Mouse (Mus musculus): ENCODE results near the gene Ifi27l2a. TPM values are rescaled to one million over a fixed set of nuclear protein-coding genes. Genes with fewer than 3 reads are reported as not detected.

Gene Ifi27l2a
- total RNA-seq, 2 experiments from 2014 or later = 2.0 to 2.8 TPM

DNA sequence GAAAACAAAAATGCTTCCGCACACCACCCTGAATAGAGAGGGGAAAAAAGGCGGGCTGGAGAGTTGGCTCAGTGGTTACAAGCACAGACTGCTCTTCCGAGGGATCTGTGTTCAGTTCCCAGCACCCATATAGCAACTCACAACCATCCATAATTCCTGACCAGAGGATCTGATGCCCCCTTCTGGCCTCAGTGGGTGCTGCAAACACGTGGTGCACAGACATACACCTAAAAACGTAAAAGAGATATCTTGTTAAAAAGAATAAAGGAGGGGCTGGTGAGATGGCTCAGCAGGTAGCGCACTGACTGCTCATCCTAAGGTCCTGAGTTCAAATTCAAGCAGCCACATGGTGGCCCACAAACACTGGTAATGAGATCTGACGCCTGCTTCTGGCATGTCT, 16.8 kb downstream of the Ifi27l2a start:
- DNase-seq (ENCODE audit: low spot score in 2 of 2) = no peak

DNA sequence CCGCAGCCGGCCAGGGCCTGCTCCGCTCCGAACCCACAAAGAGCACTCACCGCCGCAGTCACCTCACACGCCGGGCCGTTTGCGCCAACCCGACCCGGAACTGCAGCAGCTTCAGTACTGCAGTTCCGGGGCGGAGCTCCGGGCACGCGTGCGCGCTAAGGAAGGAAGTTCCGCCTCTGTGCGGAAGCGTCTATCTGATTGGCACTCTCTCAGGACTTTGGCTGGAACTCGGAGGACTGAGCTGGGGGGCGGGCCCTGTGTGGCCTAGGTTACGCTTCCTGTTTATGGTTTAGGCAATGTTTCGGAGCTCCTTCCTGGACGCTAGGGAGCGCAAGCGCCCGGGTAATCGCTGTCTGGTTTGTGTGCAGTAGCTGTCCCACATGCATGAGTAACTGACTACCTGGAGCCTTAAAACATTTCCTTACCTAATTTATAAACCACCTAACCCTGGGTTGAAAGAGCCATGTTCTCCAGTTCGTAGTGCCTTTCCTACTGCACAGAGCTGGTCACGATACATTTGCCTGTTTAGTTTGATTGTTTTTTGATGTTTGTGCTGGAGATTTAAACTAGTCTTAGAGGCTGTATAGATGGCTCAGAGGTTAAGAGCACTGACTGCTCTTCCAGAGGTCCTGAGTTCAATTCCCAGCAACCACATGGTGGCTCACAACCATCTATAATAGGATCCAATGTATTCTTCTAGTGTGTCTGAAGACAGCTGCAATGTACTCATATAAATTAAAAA, 17.6 kb downstream of the Ifi27l2a start, which contains the start of gene Ddx24:
TSS of gene Ddx24 (minus strand) at position 102 of the 742 bp plus-strand sequence.
- DNase-seq (ENCODE audit: low spot score in 2 of 2) = peak; percentile 95 to 99

DNA sequence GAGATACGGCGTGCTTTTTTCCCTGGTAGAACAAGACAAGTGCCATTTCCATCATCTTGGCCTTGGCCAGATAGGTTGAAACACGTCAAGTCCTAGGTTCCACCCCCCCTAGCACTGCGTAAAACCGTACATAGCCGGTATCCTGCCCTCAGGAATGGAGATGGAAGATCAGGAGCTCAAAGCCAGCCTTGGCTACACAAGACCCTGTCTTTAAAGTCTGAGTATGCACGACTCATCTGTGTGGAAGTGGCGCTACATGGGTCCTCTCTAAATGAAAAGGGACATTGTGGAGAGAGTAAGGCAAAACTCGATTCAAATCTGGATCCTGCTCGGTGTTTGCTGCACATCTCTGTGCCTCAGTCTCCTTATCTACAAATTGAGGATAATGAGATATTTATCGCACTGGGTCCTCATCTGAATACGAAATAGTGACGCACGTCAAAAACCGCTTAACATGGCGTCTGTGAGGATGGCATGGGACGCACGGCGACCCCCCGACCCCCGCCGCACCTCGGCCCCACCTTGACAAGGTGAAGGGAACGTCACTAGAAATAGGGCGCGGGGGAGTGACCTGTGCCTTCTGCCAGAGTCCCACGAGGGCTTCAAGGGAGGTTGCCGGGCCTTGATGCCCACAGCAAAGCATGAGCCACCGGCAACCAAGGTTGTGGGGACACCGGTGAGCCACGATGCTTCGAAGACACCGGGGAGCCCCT, 18.3 kb downstream of the Ifi27l2a start:
- no peak for DNase-seq (ENCODE audit: low spot score in 2 of 2)

DNA sequence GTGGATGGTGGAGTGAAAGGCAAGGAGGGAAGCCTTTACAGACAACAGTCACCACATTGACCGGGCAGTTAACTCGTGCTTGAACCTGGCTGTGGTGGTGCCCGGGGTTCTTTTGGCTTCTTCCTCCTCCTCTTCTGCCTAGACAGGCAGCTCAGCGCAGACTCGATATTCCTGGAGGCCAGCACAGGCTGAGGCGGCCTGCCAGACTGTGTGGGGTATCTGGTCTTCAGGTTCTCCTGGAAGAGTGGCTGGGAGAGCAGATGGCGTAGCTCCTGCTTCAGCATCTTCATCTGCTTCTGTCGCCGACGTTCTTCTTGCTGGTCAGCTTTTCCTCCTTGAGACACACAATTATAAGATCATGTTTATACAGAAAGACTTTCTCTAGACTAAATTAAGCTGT, 35.3 kb downstream of the Ifi27l2a start:
- no peak for DNase-seq (ENCODE audit: low spot score in 2 of 2)

DNA sequence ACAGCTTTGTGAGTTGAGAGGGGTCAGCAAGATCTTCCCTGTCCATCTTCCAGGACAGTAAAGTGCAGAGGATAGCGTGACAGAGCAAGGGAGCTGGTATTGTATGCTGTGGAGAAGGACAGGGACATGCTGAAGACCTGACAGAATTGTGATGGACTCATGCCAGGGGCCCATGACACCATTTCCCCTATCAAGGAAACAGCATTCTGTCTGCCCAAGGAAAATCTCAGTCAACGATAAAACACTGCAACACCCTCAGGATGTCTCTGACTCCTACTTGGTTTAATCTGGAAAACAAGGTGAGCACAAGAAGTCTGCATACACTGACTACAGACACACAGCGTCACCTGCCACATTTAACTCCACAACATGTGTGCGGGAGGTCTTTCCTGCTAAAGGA, 35.8 kb downstream of the Ifi27l2a start, which contains the start of gene 9330161L09Rik:
TSS of gene 9330161L09Rik (minus strand) at position 101 of the 400 bp plus-strand sequence.
- no peak for DNase-seq (ENCODE audit: low spot score in 2 of 2)

DNA sequence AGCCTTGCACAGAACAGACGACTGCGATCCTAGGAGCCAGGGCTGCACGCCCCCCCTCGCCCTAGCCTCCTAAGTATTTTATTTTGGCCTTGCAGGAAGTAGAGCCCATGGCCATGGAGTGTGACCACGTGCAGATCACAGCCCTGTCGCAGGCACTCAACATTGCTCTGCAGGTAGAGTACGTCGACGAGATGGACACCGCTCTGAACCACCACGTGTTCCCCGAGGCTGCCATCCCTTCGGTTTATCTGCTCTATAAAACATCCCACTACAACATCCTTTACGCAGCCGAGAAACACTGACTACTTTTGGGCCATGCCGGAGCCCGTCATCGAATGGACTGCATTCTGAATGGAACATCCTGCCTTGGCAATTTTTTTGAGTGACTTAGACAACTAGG, 39.3 kb downstream of the Ifi27l2a start:
- no peak for DNase-seq (ENCODE audit: low spot score in 2 of 2)

DNA sequence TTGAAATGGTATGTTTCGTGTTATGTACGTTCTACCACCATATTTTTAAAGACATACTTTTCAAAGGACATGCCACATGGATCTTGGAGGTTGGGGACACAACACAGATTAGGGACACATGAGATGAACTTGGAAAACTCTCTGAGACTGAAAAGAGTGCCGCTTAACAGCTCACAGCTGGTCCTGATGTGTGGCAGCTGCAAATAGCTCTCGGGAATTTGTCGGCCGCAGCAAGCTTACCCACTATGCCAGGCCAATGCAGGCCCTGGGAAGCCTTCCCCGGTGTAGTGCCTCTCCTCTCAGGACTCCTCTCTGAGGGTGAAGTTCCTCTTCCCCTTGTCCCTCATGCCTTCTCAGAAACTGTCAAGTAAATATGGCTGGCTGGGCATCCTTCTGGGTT, 46.7 kb downstream of the Ifi27l2a start:
- DNase-seq (ENCODE audit: low spot score in 2 of 2) = no peak

DNA sequence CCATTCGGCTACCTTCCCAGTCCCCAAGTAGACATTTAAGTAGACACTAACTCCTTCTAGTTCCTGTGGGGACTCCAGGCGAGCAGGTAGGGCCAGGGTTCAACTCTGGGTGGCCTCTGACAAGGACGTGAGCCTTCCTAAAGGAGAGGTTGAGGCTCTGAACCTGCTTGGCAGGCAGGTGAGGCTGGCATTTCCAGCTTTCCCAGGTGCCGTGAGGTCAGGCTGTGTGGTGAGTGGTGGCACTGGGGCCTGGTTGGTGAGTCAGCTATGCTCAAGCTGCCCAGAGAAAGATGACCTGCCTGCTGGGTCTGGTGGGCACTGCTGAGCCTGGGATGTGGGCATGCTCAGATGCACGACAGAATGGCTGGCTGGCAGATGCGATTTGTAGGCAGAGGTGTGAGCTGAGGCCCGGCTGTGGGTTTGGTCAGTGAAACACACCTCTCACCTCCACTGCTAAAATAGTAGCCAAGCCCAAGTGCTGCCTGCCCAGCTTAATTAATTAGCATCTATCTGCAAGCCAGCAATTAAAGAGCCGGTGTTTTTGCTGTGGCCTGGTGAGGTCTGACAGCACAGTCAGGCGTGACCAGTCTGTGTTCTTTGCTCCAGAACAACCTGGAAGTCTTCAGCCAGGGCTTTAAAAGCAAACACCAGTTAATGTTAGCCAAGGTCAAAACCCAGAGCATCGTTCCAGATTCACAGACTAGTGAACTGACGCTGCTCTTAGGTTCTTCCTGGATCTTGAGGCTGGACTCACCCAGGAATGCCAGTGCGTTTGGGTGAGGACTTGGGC, 47.8 kb downstream of the Ifi27l2a start:
- no peak for DNase-seq (ENCODE audit: low spot score in 2 of 2)

DNA sequence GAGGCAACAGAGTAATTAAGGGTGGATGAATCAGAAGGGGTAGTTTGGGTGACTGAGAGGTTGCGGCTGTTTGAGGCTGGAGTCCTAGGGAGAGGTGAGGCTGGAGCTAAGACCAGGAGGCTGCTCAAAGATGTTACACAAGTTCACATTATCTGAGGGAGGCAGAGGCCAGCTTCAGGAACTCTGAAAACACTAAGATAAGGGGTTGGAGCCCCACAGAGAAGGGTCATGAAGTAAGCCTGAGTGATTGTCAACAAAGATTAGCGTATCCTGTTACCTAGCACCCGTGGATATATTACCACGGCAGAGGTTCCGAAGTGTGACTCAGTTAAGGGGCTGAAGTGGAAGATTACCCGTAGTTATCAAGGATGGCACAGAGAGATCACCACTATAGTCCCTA, 50.0 kb downstream of the Ifi27l2a start:
- no peak for DNase-seq (ENCODE audit: low spot score in 2 of 2)

Other genes with a start within 250 kb of the Ifi27l2a start
- gene Prima1, start 201.5 kb downstream of the Ifi27l2a start, total RNA-seq (2021) = 1 to 10 TPM; 4.8 to 7.9 TPM
- gene Fam181a, start 132.7 kb downstream of the Ifi27l2a start, total RNA-seq (2021) = 1 to 10 TPM; 2.1 to 2.2 TPM
- gene Asb2, start 87.7 kb downstream of the Ifi27l2a start, total RNA-seq (2021) = 1 to 10 TPM; 1.9 TPM
- gene Otub2, start 55.0 kb downstream of the Ifi27l2a start, total RNA-seq (2021) = 10 to 100 TPM; 45.3 to 47.3 TPM
- gene 9330161L09Rik, start 35.9 kb downstream of the Ifi27l2a start, total RNA-seq (2021) = 1 to 10 TPM; 2.0 to 3.4 TPM
- gene Ddx24, start 17.9 kb downstream of the Ifi27l2a start, total RNA-seq (2021) = 100 to 1,000 TPM; 166 to 196 TPM
- gene Ifi27, start 9.5 kb downstream of the Ifi27l2a start, total RNA-seq (2021) = 10 to 100 TPM; 54.1 to 54.8 TPM
- gene Ifi27l2b, start 13.5 kb upstream of the Ifi27l2a start, total RNA-seq (2021) = not detected
- 10 to 100 TPM; 31.6 to 37.8 TPM for gene Ppp4r4, start 88.6 kb upstream of the Ifi27l2a start, total RNA-seq (2021)
- under 1 TPM in 1 of 2 experiments, not detected in 1; 0.09 TPM for gene Serpina10, start 187.8 kb upstream of the Ifi27l2a start, total RNA-seq (2021)
- gene Serpina6, start 213.5 kb upstream of the Ifi27l2a start, total RNA-seq (2021) = not detected
- not detected for gene Serpina16, start 232.5 kb upstream of the Ifi27l2a start, total RNA-seq (2021)